Mouse (Mus musculus) subcutaneous adipose tissue, adult 2 months (tissue): ENCODE data around the gene Mtx3. TPM values are rescaled to one million over a fixed set of nuclear protein-coding genes. Genes with fewer than 3 reads are reported as not detected.

Experiments used
- polyA plus RNA-seq: library from polyadenylated mRNA; depleted of rRNA; stranded (reverse); fragments of >200 nt; gene quantifications from 2 replicates; pipeline ENCODE4 v1.2.3, GENCODE M21; 2012; ENCODE audit warnings: low replicate concordance; rRNA removed

Gene Mtx3
- 6.1 and 11.0 TPM in 2 replicates for polyA plus RNA-seq

GRCm38 (mm10) chr13:92844586-92845221, at the start of gene Mtx3:
Gene Mtx3 (plus strand): TSS chr13:92844760.

Other genes starting within 250 kb of the Mtx3 start
- 10.2 and 31.3 TPM in 2 replicates for gene Serinc5, start 233.7 kb upstream of the Mtx3 start, polyA plus RNA-seq
- gene Thbs4, start 49.9 kb upstream of the Mtx3 start, polyA plus RNA-seq = 0.40 and 3.7 TPM in 2 replicates